Mouse (Mus musculus) hindbrain, embryonic 13.5 days (tissue): ENCODE measurements at regions not wholly inside any gene's neighbourhood (a gene's known extent, or its start where the extent isn't known, plus 50 kb on each side); places are given as distances from the start of the nearest gene placed in this dataset.
A peak's percentile ranks its signal among the peaks of the same experiment; 100 is the strongest.

ENCODE experiments used
- ATAC-seq: fragments of 200-750 bp; cut with Nextera tagmentation; 2 replicates; pipeline ENCODE4 v1.8.0; 2017; ENCODE audit warnings: moderate TSS enrichment; ENCODE audit not compliant: low FRiP score
- H3K27ac ChIP-seq: fragments of 300-500 bp; sonication (generic); 2 replicates; pipeline ENCODE4 v1.5.1; 2015; ENCODE audit warnings: inconsistent platforms, mild to moderate bottlenecking, moderate library complexity
- H3K27me3 ChIP-seq: fragments of 300-500 bp; sonication (generic); 2 replicates; pipeline ENCODE4 v1.6.1; 2015; ENCODE audit warnings: mild to moderate bottlenecking, inconsistent platforms
- H3K36me3 ChIP-seq: fragments of 300-500 bp; sonication (generic); 2 replicates; pipeline ENCODE4 v1.6.1; 2015; ENCODE audit warnings: mild to moderate bottlenecking, inconsistent platforms
- H3K4me1 ChIP-seq: fragments of 300-500 bp; sonication (generic); replicated peaks from 2 replicates; pipeline ENCODE4 v1.6.1; 2015; ENCODE audit warnings: inconsistent platforms
- H3K4me2 ChIP-seq: fragments of 300-500 bp; sonication (generic); 2 replicates; pipeline ENCODE4 v1.6.1; 2015; ENCODE audit warnings: inconsistent platforms, mild to moderate bottlenecking, moderate library complexity
- H3K4me3 ChIP-seq: fragments of 300-500 bp; sonication (generic); 2 replicates; pipeline ENCODE4 v1.5.1; 2015; ENCODE audit warnings: mild to moderate bottlenecking, inconsistent platforms
- H3K9ac ChIP-seq: fragments of 300-500 bp; sonication (generic); 2 replicates; pipeline ENCODE4 v1.6.1; 2015; ENCODE audit warnings: mild to moderate bottlenecking, inconsistent platforms
- H3K9me3 ChIP-seq: fragments of 300-500 bp; sonication (generic); 2 replicates; pipeline ENCODE4 v1.6.1; 2016; ENCODE audit warnings: inconsistent platforms
- WGBS: fragments of 180-500 bp; shearing (Covaris S2); methylation state at CpG from one replicate; pipeline ENCODE4 v1.1.7; 2015; 5-methylcytosine and 5-hydroxymethylcytosine counted together

- no peak overlapping the region for H3K27ac ChIP-seq
- no peaks in the 10 kb centered on the region for H3K36me3 ChIP-seq
- H3K4me2 ChIP-seq: no peak overlapping the region
- H3K27me3 ChIP-seq: peaks cover 18% of the 10 kb centered on the region
- no peak for ATAC-seq
- no peak overlapping the region for H3K9ac ChIP-seq
- H3K4me3 ChIP-seq: no peak overlapping the region
- 62% methylated on average over 12 of the region's 12 CpGs for WGBS
- H3K4me1 ChIP-seq: peaks cover 16% of the 10 kb centered on the region
- H3K9me3 ChIP-seq: no peaks in the 10 kb centered on the region
Measured at GRCm38 (mm10) chr8:25439971-25440370, 615.8 kb upstream of the Adam5 start.

GRCm38 (mm10) chr8:25438021-25438620 lies 614.0 kb upstream of the Adam5 start:
- Histone ChIP-seq H3K27ac (no peak overlapping the region), H3K9me3 (no peaks in the 10 kb centered on the region), H3K4me1 (peaks cover 16% of the 10 kb centered on the region), H3K36me3 (no peaks in the 10 kb centered on the region), H3K4me3 (no peak overlapping the region), H3K9ac (no peak overlapping the region), H3K4me2 (no peak overlapping the region), H3K27me3 (peaks cover 18% of the 10 kb centered on the region)
- no peak for ATAC-seq
- WGBS: 68% methylated on average over 9 of the region's 9 CpGs

GRCm38 (mm10) chr8:25437178-25437577 lies 613.0 kb upstream of the Adam5 start:
- Histone ChIP-seq H3K27me3 (peaks cover 18% of the 10 kb centered on the region), H3K27ac (no peak overlapping the region), H3K36me3 (no peaks in the 10 kb centered on the region), H3K4me3 (no peak overlapping the region), H3K4me1 (peaks cover 16% of the 10 kb centered on the region), H3K4me2 (no peak overlapping the region), H3K9me3 (no peaks in the 10 kb centered on the region), H3K9ac (no peak overlapping the region)
- 23% methylated on average over 4 of the region's 4 CpGs for WGBS
- no peak for ATAC-seq

GRCm38 (mm10) chr8:25430552-25430951 lies 606.4 kb upstream of the Adam5 start:
- no peak overlapping the region for H3K4me2 ChIP-seq
- H3K36me3 ChIP-seq: no peaks in the 10 kb centered on the region
- H3K9me3 ChIP-seq: no peaks in the 10 kb centered on the region; the same call in 1 of the 2 replicates
- H3K27me3 ChIP-seq: no peaks in the 10 kb centered on the region
- no peak overlapping the region for H3K9ac ChIP-seq
- 15% methylated on average over 5 of the region's 5 CpGs for WGBS
- no peak overlapping the region for H3K4me3 ChIP-seq
- H3K4me1 ChIP-seq: peaks cover 21% of the 10 kb centered on the region
- ATAC-seq: peak; percentile 45; the same call in 1 of the 2 replicates
- H3K27ac ChIP-seq: peak overlapping the region; percentile 53; the same call in 1 of the 2 replicates

DNA sequence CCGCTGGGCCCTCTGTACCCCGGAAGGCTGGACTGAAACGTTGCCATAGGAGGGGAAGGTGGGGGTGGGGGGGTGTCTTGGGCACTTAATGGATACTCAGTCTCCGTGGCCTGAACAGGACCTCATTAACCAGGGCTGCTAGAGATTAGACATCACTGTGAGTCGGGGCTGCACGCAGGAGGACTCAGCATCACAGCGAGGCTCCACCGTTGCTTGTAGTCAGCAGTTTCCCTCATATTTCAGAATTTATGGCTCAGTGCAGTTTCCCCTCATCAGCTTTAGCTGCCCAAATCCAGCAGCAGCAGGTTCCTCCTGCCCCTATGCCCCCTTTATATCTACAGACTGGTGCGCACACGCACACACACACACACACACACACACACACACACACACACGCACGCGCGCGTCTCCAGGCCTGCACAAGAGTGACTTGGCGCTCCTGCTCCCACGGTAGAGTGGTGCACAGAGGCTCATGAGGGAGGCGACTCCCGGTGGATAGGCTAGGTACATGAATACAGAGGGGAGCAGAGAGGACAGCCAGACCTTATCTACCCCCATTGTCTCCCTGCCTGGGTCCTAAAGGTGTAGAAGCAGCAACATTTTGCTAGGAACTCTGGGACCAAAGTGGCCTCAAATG lies 605.8 kb upstream of the Adam5 start:
- Histone ChIP-seq H3K27me3 (no peaks in the 10 kb centered on the region), H3K4me1 (peaks cover 21% of the 10 kb centered on the region), H3K36me3 (no peaks in the 10 kb centered on the region), H3K27ac (peak overlapping the region; percentile 53), H3K4me3 (no peak overlapping the region), H3K9ac (no peak overlapping the region), H3K9me3 (no peaks in the 10 kb centered on the region; the same call in 1 of the 2 replicates), H3K4me2 (no peak overlapping the region)
- WGBS: 60% methylated on average over 19 of the region's 19 CpGs
- peak; percentile 77 for ATAC-seq

DNA sequence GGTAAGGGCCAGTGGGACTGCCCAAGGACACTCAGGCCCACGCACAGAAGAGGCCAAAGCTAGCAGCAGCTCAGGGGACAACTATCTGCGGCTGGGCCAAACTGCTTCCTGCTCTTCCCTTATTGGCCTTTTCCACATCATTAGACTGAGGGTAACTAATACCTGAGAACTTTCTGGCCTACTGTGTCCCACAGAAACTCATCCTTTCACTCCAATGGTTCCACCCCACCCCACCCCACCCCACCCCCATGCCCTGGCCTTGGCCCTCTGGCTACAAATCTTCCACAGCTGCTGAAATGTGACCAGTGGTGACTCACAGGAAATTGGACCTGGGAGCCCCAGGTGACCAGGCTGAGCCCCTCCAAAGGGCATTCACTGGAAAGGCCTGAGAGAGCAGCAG lies 604.6 kb upstream of the Adam5 start:
- no peak for ATAC-seq
- no peaks in the 10 kb centered on the region for H3K36me3 ChIP-seq
- 77% methylated on average over 2 of the region's 2 CpGs for WGBS
- H3K4me2 ChIP-seq: no peak overlapping the region
- H3K27me3 ChIP-seq: no peaks in the 10 kb centered on the region
- no peak overlapping the region for H3K4me3 ChIP-seq
- H3K9ac ChIP-seq: no peak overlapping the region
- no peaks in the 10 kb centered on the region; the same call in 1 of the 2 replicates for H3K9me3 ChIP-seq
- no peak overlapping the region for H3K27ac ChIP-seq
- H3K4me1 ChIP-seq: peaks cover 21% of the 10 kb centered on the region

DNA sequence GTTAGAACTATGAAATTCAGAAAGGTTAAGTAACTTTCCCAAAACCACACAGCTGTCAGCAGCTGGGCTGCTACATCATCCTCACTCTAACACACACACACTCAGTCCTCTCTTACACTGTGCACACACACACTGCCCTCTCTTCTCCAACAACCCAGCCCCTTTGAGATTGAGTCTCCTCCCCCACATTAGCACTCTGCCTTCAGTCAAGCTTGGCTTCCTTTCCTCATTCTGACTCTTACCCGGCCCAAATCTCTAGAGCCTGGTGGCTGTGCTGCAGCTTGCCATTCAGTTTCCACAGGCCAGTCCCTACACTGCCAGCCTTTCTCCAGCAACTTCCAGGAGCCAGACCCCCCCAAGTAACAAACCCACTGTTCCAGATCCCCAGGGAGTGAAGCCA lies 602.0 kb upstream of the Adam5 start:
- Histone ChIP-seq H3K4me1 (peaks cover 21% of the 10 kb centered on the region), H3K4me3 (no peak overlapping the region), H3K4me2 (no peak overlapping the region), H3K36me3 (no peaks in the 10 kb centered on the region), H3K9ac (no peak overlapping the region), H3K27me3 (no peaks in the 10 kb centered on the region), H3K27ac (no peak overlapping the region), H3K9me3 (no peaks in the 10 kb centered on the region; the same call in 1 of the 2 replicates)
- WGBS: 43% methylated on average over 1 of the region's 1 CpGs
- ATAC-seq: no peak

DNA sequence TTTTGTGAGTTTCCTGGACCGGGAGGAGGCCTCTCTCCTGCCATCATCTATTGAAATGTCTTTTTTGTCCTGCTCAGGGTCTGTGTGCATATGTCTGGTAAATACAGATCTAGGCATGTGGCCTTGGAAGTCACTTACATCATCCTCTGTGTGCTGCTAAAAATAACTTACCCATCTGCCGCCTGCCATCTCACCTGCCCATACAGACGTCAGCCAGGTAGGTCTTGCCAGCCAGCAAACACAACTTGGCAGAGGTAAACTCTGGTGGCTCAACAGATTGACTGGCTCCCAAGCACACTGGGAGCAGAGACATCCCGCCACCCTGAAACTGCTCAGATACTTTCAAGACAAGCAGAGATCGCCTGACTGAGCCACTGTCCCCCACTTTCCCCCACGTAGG lies 597.3 kb upstream of the Adam5 start:
- 94% methylated on average over 6 of the region's 6 CpGs for WGBS
- no peak overlapping the region for H3K4me2 ChIP-seq
- no peak for ATAC-seq

DNA sequence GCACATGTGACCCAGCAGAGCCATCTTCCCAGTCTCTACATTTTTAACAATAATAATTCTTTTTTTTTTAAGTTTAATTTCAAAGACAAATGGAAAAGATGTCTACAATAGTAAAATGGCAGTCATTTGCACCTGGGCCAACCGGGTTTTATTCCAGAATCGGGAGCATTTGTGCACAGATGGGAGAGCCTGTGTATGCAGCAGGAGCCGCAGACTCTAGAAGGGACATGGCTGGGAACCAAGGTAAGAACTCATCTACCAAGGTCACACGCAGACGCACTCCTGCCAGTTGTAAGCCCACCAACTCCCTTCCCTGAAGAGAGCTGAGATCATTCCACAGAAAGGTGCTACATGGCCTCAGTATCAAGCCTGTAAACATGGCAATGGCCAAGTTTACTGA lies 586.4 kb upstream of the Adam5 start:
- Histone ChIP-seq H3K9ac (no peak overlapping the region), H3K27me3 (no peaks in the 10 kb centered on the region), H3K36me3 (no peaks in the 10 kb centered on the region), H3K27ac (no peak overlapping the region), H3K4me2 (no peak overlapping the region), H3K9me3 (no peaks in the 10 kb centered on the region), H3K4me3 (no peak overlapping the region), H3K4me1 (no peaks in the 10 kb centered on the region)
- WGBS: 95% methylated on average over 5 of the region's 5 CpGs
- no peak for ATAC-seq

More for the DNA sequence above, 597.3 kb upstream of the Adam5 start:
- no peak overlapping the region for H3K4me3 ChIP-seq
- H3K9me3 ChIP-seq: 0 out of 2 replicates have a peak, but pooled peaks cover 3% of the 10 kb centered on the region
- no peaks in the 10 kb centered on the region for H3K27me3 ChIP-seq
- no peak overlapping the region for H3K9ac ChIP-seq
- H3K36me3 ChIP-seq: no peaks in the 10 kb centered on the region
- no peak overlapping the region for H3K27ac ChIP-seq
- H3K4me1 ChIP-seq: no peaks in the 10 kb centered on the region

DNA sequence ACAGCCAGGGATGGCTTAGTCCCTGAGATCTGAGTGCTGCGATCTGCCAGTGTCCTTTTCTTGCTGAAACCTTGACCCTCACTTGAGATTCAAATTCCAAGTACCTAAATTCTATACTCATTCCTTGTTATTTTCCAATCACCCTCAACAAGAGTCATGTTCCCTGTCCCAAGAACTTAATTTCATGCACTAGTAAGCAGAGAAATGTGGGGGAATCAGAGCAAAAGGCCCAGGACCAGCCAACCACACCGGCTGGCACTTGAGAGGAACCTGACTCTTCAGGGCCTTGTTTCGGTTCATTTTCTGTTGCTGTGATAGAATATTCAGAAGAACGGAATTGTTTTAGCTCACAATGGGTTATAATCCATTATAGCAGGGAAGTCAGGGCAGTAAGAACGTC lies 583.7 kb upstream of the Adam5 start:
- WGBS: 89% methylated on average over 5 of the region's 5 CpGs
- no peak for ATAC-seq
- Histone ChIP-seq H3K27me3 (no peaks in the 10 kb centered on the region), H3K4me1 (no peaks in the 10 kb centered on the region), H3K36me3 (no peaks in the 10 kb centered on the region), H3K9me3 (no peaks in the 10 kb centered on the region), H3K9ac (no peak overlapping the region), H3K4me3 (no peak overlapping the region), H3K27ac (no peak overlapping the region), H3K4me2 (no peak overlapping the region)

DNA sequence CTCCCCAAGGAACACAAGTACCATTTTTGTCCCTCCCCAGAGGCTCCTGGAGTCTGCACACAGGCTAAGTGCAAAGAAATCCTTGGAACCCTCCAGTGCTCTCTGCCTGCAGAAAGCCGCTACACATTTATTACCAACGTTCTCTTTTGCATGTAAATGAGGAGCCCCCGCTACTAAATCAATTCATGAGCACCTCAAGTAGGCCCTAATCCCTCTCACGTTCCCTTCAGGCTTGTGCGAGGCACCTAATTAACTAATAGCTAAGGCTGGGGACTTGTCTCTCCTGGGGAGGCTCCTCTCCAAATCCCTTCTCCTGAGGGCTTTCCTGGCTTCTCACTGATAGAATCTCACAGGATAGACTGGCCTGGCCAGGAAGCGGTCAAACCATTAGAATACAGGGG lies 568.6 kb upstream of the Adam5 start:
- ATAC-seq: peak; percentile 21; the same call in 1 of the 2 replicates
- H3K4me3 ChIP-seq: no peak overlapping the region
- H3K36me3 ChIP-seq: no peaks in the 10 kb centered on the region
- H3K4me1 ChIP-seq: peaks cover 50% of the 10 kb centered on the region
- H3K27ac ChIP-seq: peak overlapping the region; percentile 82
- H3K27me3 ChIP-seq: no peaks in the 10 kb centered on the region
- 0 out of 2 replicates have a peak overlapping the region, but pooled peaks have one; percentile 20 for H3K4me2 ChIP-seq
- 8% methylated on average over 6 of the region's 6 CpGs for WGBS
- H3K9me3 ChIP-seq: no peaks in the 10 kb centered on the region
- H3K9ac ChIP-seq: no peak overlapping the region

GRCm38 (mm10) chr8:25389947-25390346 lies 565.8 kb upstream of the Adam5 start:
- Histone ChIP-seq H3K36me3 (no peaks in the 10 kb centered on the region), H3K9me3 (no peaks in the 10 kb centered on the region), H3K27me3 (no peaks in the 10 kb centered on the region), H3K9ac (no peak overlapping the region), H3K4me2 (no peak overlapping the region), H3K4me3 (no peak overlapping the region), H3K27ac (peak overlapping the region; percentile 69), H3K4me1 (peaks cover 49% of the 10 kb centered on the region)
- 58% methylated on average over 8 of the region's 10 CpGs for WGBS
- peak; percentile 43 for ATAC-seq

DNA sequence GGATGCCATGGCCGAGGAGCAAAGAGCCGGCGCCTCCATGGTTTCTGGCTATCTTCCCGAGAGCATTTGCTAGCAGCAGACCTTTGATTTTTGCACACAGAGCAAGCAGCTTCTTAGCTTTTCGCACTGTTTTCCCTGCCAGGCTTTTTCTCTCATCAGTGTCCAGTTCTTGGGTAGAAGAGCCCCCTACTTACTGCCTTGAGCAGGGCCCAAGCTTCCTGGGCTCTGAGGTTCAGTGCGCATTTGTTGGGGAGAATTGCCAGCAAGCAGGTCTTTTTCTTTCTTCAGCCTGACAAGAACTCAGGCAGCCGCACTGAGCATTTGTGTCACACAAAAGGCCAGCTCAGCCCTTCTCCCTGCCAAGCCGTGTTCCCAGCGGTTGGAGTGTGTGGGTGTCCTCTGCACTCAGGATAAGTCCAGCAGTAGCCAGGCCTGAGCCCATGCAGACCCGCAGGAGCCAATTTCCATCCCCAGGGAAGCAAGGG lies 565.2 kb upstream of the Adam5 start:
- H3K27me3 ChIP-seq: no peaks in the 10 kb centered on the region
- H3K4me2 ChIP-seq: no peak overlapping the region
- H3K9me3 ChIP-seq: no peaks in the 10 kb centered on the region
- ATAC-seq: peak; percentile 67
- H3K36me3 ChIP-seq: no peaks in the 10 kb centered on the region
- H3K27ac ChIP-seq: peak overlapping the region; percentile 69
- H3K9ac ChIP-seq: 0 out of 2 replicates have a peak overlapping the region, but pooled peaks have one; percentile 35
- 33% methylated on average over 10 of the region's 10 CpGs for WGBS
- H3K4me3 ChIP-seq: no peak overlapping the region
- peaks cover 49% of the 10 kb centered on the region for H3K4me1 ChIP-seq
